In the genomic region with DNA sequence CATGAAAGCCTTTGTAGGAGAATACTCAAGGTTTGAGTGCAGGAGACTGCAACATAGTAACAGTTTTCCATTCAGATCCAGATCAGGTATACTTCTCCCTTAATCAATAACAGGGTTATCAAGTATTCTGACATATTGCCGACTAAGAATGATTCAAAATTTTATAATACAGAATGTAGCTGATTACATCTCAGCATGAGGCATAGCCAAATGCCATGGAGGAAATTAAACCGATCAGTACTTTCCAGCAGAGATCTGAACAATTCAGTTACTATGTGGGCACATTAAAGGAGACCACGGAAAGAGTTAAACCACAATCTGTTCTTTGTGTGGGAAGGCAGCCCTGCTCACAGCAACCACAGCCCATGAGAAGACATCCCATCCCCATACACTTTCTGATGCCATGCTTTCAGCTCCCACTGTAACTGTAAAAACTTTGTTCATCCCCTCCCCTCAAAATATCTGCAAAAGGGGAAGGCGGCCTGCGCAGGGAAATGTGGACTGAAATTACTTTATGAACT, we compare ENCODE assay signal across 9 mouse cellular contexts.
DNase-seq lines count a peak whose midpoint lies in the region; ATAC-seq and TF ChIP-seq lines count a peak whose summit lies in the region.
"Had no signal": no experiment of that assay in that cellular context is flagged by ENCODE, and none has a peak within 500 bp of the region (broad histone marks: within the 10 kb centered on the region; RNA-seq: fewer than 3 reads in every experiment).

No protein-coding gene starts in this region.

- peaks cover 8% of the 10 kb centered on the region; the same call in 1 of the 2 replicates for H3K36me3 ChIP-seq in forebrain, embryonic 11.5 days (ENCODE audit: control insufficient read depth, insufficient read depth, low read length)
- H3K36me3 ChIP-seq in intestine, embryonic 15.5 days, result 0 out of 2 replicates have a peak, but pooled peaks cover 4% of the 10 kb centered on the region
- H3K36me3 ChIP-seq in neural tube, embryonic 15.5 days, result no peaks in the 10 kb centered on the region

- H3K27me3 ChIP-seq in forebrain, embryonic 11.5 days (ENCODE audit: control insufficient read depth, insufficient read depth, low read length), result no peaks in the 10 kb centered on the region
- H3K27me3 ChIP-seq in intestine, embryonic 15.5 days (replicated peaks), result no peaks in the 10 kb centered on the region
- no peaks in the 10 kb centered on the region for H3K27me3 ChIP-seq in neural tube, embryonic 15.5 days (replicated peaks)

- H3K9me3 ChIP-seq in forebrain, embryonic 11.5 days (ENCODE audit: control insufficient read depth, low read length), result no peaks in the 10 kb centered on the region
- H3K9me3 ChIP-seq in intestine, embryonic 15.5 days, result no peaks in the 10 kb centered on the region
- no peaks in the 10 kb centered on the region for H3K9me3 ChIP-seq in neural tube, embryonic 15.5 days (replicated peaks)

- peaks cover 38% of the 10 kb centered on the region for H3K4me1 ChIP-seq in lung, adult 2 months (ENCODE audit: control insufficient read depth, insufficient read depth, low read length)
- peaks cover 6% of the 10 kb centered on the region; the same call in 1 of the 2 replicates for H3K4me1 ChIP-seq in forebrain, embryonic 11.5 days (replicated peaks; ENCODE audit: control insufficient read depth, insufficient read depth, low read length)
- H3K4me1 ChIP-seq in intestine, embryonic 15.5 days (replicated peaks), result peaks cover 9% of the 10 kb centered on the region; the same call in 1 of the 2 replicates
- H3K4me1 ChIP-seq in neural tube, embryonic 15.5 days, result peaks cover 18% of the 10 kb centered on the region; the same call in 1 of the 2 replicates

- H3K9ac ChIP-seq in forebrain, embryonic 11.5 days (ENCODE audit: low read length), result peak overlapping the region; percentile 18; the same call in 1 of the 2 replicates
- no peak overlapping the region for H3K9ac ChIP-seq in intestine, embryonic 15.5 days
- peak overlapping the region; percentile 35 for H3K9ac ChIP-seq in neural tube, embryonic 15.5 days (replicated peaks)

- TF ChIP-seq POLR2A in lung, adult 2 months (IDR thresholded peaks at IDR 0.05; ENCODE audit: borderline replicate concordance, extremely low read depth, low read depth, low read length), result no peak

- peak overlapping the region; percentile 52 for H3K4me3 ChIP-seq in lung, adult 2 months (replicated peaks; ENCODE audit: extremely low read depth, low read depth, low read length)
- H3K4me3 ChIP-seq in forebrain, embryonic 11.5 days (ENCODE audit: low read depth, low read length), result peak overlapping the region; percentile 9
- no peak overlapping the region for H3K4me3 ChIP-seq in intestine, embryonic 15.5 days (replicated peaks)
- peak overlapping the region; percentile 33 for H3K4me3 ChIP-seq in neural tube, embryonic 15.5 days (replicated peaks)

- WGBS in lung, adult 2 months, result 19% methylated on average over 5 of the region's 5 CpGs
- WGBS in forebrain, embryonic 11.5 days, result 59% methylated on average over 5 of the region's 5 CpGs
- 72% methylated on average over 5 of the region's 5 CpGs for WGBS in intestine, embryonic 15.5 days
- WGBS in neural tube, embryonic 15.5 days, result 37% methylated on average over 5 of the region's 5 CpGs

- peak overlapping the region; percentile 30 for H3K4me2 ChIP-seq in forebrain, embryonic 11.5 days (ENCODE audit: low read depth, low read length, severe bottlenecking)
- peak overlapping the region; percentile 40 for H3K4me2 ChIP-seq in intestine, embryonic 15.5 days (replicated peaks)
- H3K4me2 ChIP-seq in neural tube, embryonic 15.5 days, result peak overlapping the region; percentile 93

- DNase-seq in lung, adult 2 months, result no peak
- no peak for DNase-seq in lung, postnatal 4 days
- no peak for DNase-seq in forebrain, embryonic 11.5 days (ENCODE audit: low spot score)
- DNase-seq in embryo, embryonic 10 days (ENCODE audit: low spot score), result no peak
- no peak for DNase-seq in cerebellum, postnatal 14 days
- no peak for DNase-seq in ovary, postnatal 14 days (ENCODE audit: low spot score)
- DNase-seq: kidney, adult 8-10 months had no signal

- TF ChIP-seq CTCF in lung, adult 2 months (IDR thresholded peaks at IDR 0.05; ENCODE audit: insufficient read depth, low read length), result no peak

- ATAC-seq in forebrain, embryonic 11.5 days (replicated peaks; ENCODE audit: low FRiP score), result no peak
- no peak for ATAC-seq in intestine, embryonic 15.5 days
- ATAC-seq in neural tube, embryonic 15.5 days (ENCODE audit: low FRiP score), result no peak

- H3K27ac ChIP-seq in forebrain, embryonic 11.5 days (ENCODE audit: low read depth, low read length), result peak overlapping the region; percentile 20; the same call in 1 of the 2 replicates
- H3K27ac ChIP-seq in intestine, embryonic 15.5 days, result no peak overlapping the region
- H3K27ac ChIP-seq in neural tube, embryonic 15.5 days (replicated peaks), result peak overlapping the region; percentile 68

Comparison
In these comparisons a context has a peak if more than half of its experiments do, and no peak if none do; other contexts are left out.
1. H3K4me2 ChIP-seq: peak in every context shown above with its lines; median percentile 93 in neural tube, embryonic 15.5 days; 40 in intestine, embryonic 15.5 days; 30 in forebrain, embryonic 11.5 days.